Mouse (Mus musculus) midbrain, postnatal 0 days (tissue): ENCODE data around the gene Lrfn1. TPM values are rescaled to one million over a fixed set of nuclear protein-coding genes. Genes with fewer than 3 reads are reported as not detected.

ENCODE experiments used
- ATAC-seq: fragments of 200-750 bp; cut with Nextera tagmentation; 2 replicates; pipeline ENCODE4 v1.8.0; 2017; ENCODE audit warnings: moderate number of reproducible peaks, mild to moderate bottlenecking, moderate TSS enrichment, moderate library complexity; ENCODE audit not compliant: low FRiP score
- DNase-seq: peaks from one replicate; pipeline ENCODE4 v3.0.0-alpha.2; 2015; ENCODE audit warnings: low spot score
- H3K27ac ChIP-seq: fragments of 300-500 bp; sonication (generic); 2 replicates; pipeline ENCODE4 v1.5.1; 2014; ENCODE audit warnings: low read depth, mild to moderate bottlenecking, low read length, mixed read lengths
- H3K27me3 ChIP-seq: fragments of 300-500 bp; sonication (generic); 2 replicates; pipeline ENCODE4 v1.6.1; 2014; ENCODE audit warnings: low read length, control low read depth, mixed read lengths; ENCODE audit not compliant: insufficient read depth
- H3K36me3 ChIP-seq: fragments of 300-500 bp; sonication (generic); 2 replicates; pipeline ENCODE4 v1.6.1; 2014; ENCODE audit warnings: low read length, control low read depth, mixed read lengths; ENCODE audit not compliant: insufficient read depth
- H3K4me1 ChIP-seq: fragments of 300-500 bp; sonication (generic); 2 replicates; pipeline ENCODE4 v1.6.1; 2014; ENCODE audit warnings: mild to moderate bottlenecking, control low read depth, antibody characterized with exemption, low read length, mixed read lengths; ENCODE audit not compliant: insufficient read depth
- H3K4me2 ChIP-seq: fragments of 300-500 bp; sonication (generic); 2 replicates; pipeline ENCODE4 v1.6.1; 2014; ENCODE audit warnings: low read depth, mild to moderate bottlenecking, low read length, mixed read lengths; ENCODE audit not compliant: poor library complexity, severe bottlenecking
- H3K4me3 ChIP-seq: fragments of 300-500 bp; sonication (generic); 2 replicates; pipeline ENCODE4 v1.5.1; 2014; ENCODE audit warnings: low read depth, mild to moderate bottlenecking, low read length, moderate library complexity
- H3K9ac ChIP-seq: fragments of 300-500 bp; sonication (generic); replicated peaks from 2 replicates; pipeline ENCODE4 v1.6.1; 2014; ENCODE audit warnings: mild to moderate bottlenecking, low read length, moderate library complexity, mixed read lengths; ENCODE audit not compliant: poor library complexity, severe bottlenecking
- H3K9me3 ChIP-seq: fragments of 300-500 bp; sonication (generic); 2 replicates; pipeline ENCODE4 v1.6.1; 2016; ENCODE audit warnings: low read length, control low read depth
- CTCF ChIP-seq: IDR thresholded peaks from 2 replicates; pipeline ENCODE4 v1.5.1; 2016; ENCODE audit warnings: antibody characterized with exemption, mild to moderate bottlenecking
- WGBS: fragments of 180-500 bp; shearing (Covaris S2); extraction: QIAGEN DNeasy Blood & Tissue Kit; methylation state at CpG from one replicate; pipeline ENCODE4 v1.1.7; 2014; 5-methylcytosine and 5-hydroxymethylcytosine counted together
- polyA plus RNA-seq: library from polyadenylated mRNA; unstranded; fragments of >200 nt; fragmentation: Nextera tagmentation; extraction: Ambion mirVana; gene quantifications from 2 replicates; pipeline ENCODE4 v1.2.1, GENCODE M21; 2015
- total RNA-seq: library from RNA; depleted of rRNA; stranded (reverse); fragments of >200 nt; gene quantifications from 2 replicates; pipeline ENCODE4 v1.2.3, GENCODE M21; 2014

Gene Lrfn1
- total and polyA plus RNA-seq, 2 experiments from 2014 or later = 20.6 to 137 TPM

GRCm38 (mm10) chr7:28436271-28436904 lies 15.4 kb upstream of the Lrfn1 start:
- Histone ChIP-seq H3K9ac (peak overlapping the region; percentile 86), H3K4me1 (peaks cover 6% of the 10 kb centered on the region; the same call in 1 of the 2 replicates), H3K4me3 (peak overlapping the region; percentile 77), H3K27me3 (no peaks in the 10 kb centered on the region), H3K4me2 (peak overlapping the region; percentile 89), H3K9me3 (no peaks in the 10 kb centered on the region), H3K36me3 (peaks cover 5% of the 10 kb centered on the region; the same call in 1 of the 2 replicates), H3K27ac (peak overlapping the region; percentile 77)
- peak; percentile 99 for DNase-seq
- peak; percentile 99 for ATAC-seq
- peak; percentile 75 for TF ChIP-seq CTCF
- 0% methylated on average over 42 of the region's 64 CpGs for WGBS

- WGBS = 4% methylated on average over 16 of the region's 16 CpGs
Observed at GRCm38 (mm10) chr7:28436932-28437570, 14.7 kb upstream of the Lrfn1 start, which contains the start of gene Gmfg. Gene Gmfg, plus strand, starts transcription at chr7:28437447.

GRCm38 (mm10) chr7:28437964-28438363 lies 13.8 kb upstream of the Lrfn1 start:
- Histone ChIP-seq H3K27me3 (no peaks in the 10 kb centered on the region), H3K9ac (no peak overlapping the region), H3K4me1 (peaks cover 6% of the 10 kb centered on the region; the same call in 1 of the 2 replicates), H3K4me2 (no peak overlapping the region), H3K27ac (no peak overlapping the region), H3K36me3 (no peaks in the 10 kb centered on the region), H3K9me3 (no peaks in the 10 kb centered on the region), H3K4me3 (no peak overlapping the region)
- no peak for DNase-seq
- no peak for TF ChIP-seq CTCF
- no peak for ATAC-seq

More at GRCm38 (mm10) chr7:28436932-28437570, 14.7 kb upstream of the Lrfn1 start, which contains the start of gene Gmfg:
- DNase-seq (peak; percentile 90), ATAC-seq (peak; percentile 59)
- H3K36me3 ChIP-seq = no peaks in the 10 kb centered on the region
- TF ChIP-seq CTCF = peak; percentile 90
- peak within 1 kb of the TSS; percentile 89 for H3K4me2 ChIP-seq
- peak within 1 kb of the TSS; percentile 77 for H3K27ac ChIP-seq
- no peaks in the 10 kb centered on the region for H3K27me3 ChIP-seq
- H3K9me3 ChIP-seq = no peaks in the 10 kb centered on the region
- H3K4me3 ChIP-seq = peak within 1 kb of the TSS; percentile 77
- H3K4me1 ChIP-seq = peaks cover 6% of the 10 kb centered on the region; the same call in 1 of the 2 replicates
- H3K9ac ChIP-seq = peak within 1 kb of the TSS; percentile 69

- WGBS = 90% methylated on average over 2 of the region's 2 CpGs
- no peak overlapping the region for H3K4me2 ChIP-seq
- H3K27ac ChIP-seq = no peak overlapping the region
- H3K9me3 ChIP-seq = no peaks in the 10 kb centered on the region
- ATAC-seq (no peak), DNase-seq (no peak)
- no peak overlapping the region for H3K4me3 ChIP-seq
- no peaks in the 10 kb centered on the region for H3K27me3 ChIP-seq
- no peak for TF ChIP-seq CTCF
- no peaks in the 10 kb centered on the region for H3K36me3 ChIP-seq
- peaks cover 6% of the 10 kb centered on the region; the same call in 1 of the 2 replicates for H3K4me1 ChIP-seq
- H3K9ac ChIP-seq = no peak overlapping the region
Observed at GRCm38 (mm10) chr7:28438771-28439170, 13.0 kb upstream of the Lrfn1 start.

- no peaks in the 10 kb centered on the region for H3K27me3 ChIP-seq
- DNase-seq = no peak
- no peak for ATAC-seq
- 57% methylated on average over 2 of the region's 2 CpGs for WGBS
- no peak overlapping the region for H3K4me2 ChIP-seq
- no peak overlapping the region for H3K9ac ChIP-seq
- H3K4me3 ChIP-seq = no peak overlapping the region
- no peak overlapping the region for H3K27ac ChIP-seq
- H3K4me1 ChIP-seq = no peaks in the 10 kb centered on the region
- no peaks in the 10 kb centered on the region for H3K36me3 ChIP-seq
- TF ChIP-seq CTCF = no peak; the same call in 1 of the 2 replicates
- no peaks in the 10 kb centered on the region for H3K9me3 ChIP-seq
Observed at GRCm38 (mm10) chr7:28440739-28441138, 11.0 kb upstream of the Lrfn1 start.
